Mouse (Mus musculus) cortical plate, adult 2 months (tissue): Measurements from ENCODE around the gene Nthl1.

ENCODE experiments used
- CTCF ChIP-seq: fragments of 200-500 bp; IDR thresholded peaks from 2 replicates; pipeline ENCODE4 v1.5.1; 2011; ENCODE audit warnings: mild to moderate bottlenecking, control low read depth, low read length; ENCODE audit not compliant: insufficient read depth; ENCODE audit errors: extremely low read depth
- POLR2A ChIP-seq: fragments of 200-500 bp; IDR thresholded peaks from 2 replicates; pipeline ENCODE4 v1.6.1; 2011; ENCODE audit warnings: mild to moderate bottlenecking, low read length, control low read depth; ENCODE audit not compliant: insufficient read depth; ENCODE audit errors: extremely low read depth

- no peak for TF ChIP-seq CTCF
- TF ChIP-seq POLR2A: no peak
These were observed 13.9 kb downstream of the Nthl1 start for GRCm38 (mm10) chr17:24646381-24646780.
